Comparison of ENCODE assay signal across 7 mouse cellular contexts in the genomic region with DNA sequence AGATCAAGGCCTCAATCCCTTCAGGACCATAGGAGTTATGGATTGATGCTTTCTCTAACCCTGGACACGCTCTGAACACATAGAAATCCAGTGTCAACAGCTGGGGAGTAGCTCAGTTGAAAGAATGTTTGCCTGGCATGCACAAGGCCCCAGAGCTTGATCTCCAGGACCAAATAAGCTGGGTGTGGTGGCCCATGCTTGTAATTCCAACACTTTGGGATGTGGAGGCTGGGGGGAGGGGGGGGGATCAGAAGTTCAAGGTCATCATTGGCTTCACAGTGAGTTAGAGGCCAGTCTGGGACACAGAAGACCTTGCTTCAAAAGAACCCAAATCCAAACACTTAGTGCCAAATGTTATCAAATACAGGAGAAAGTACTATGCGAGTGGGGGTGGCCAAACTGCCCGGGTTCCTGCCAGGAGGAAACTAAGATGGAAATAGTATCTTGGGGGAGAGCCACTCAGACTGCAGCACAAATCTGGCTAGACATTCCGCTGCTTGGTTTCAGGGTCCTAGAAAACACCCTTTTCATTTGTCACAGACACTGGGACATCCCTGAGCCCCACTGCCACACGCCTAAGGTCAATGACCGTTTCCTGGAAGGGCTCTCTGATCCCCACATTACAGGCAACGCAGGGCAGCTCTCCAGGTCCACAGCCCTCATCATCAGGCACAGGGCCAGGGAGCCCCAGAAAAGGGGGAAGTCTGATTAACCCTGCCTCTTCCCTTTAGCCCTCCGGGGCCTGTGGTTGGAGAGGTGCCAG. TPM values are rescaled to one million over a fixed set of nuclear protein-coding genes. Genes with fewer than 3 reads are reported as not detected.
DNase-seq lines count a peak whose midpoint lies in the region; ATAC-seq and TF ChIP-seq lines count a peak whose summit lies in the region.

No protein-coding gene starts in this region.

- in situ Hi-C loops in CH12.LX (cut with MboI; ENCODE audit: low pct_ligation_motif_present, low pct_unique_long_range_greater_than_20kb, low sequenced_read_pairs): loop anchor here (5.0 kb wide), 1 partner anchor 34 kb away; no protein-coding TSS in a partner anchor

- no peak for TF ChIP-seq CTCF in CH12.LX (conservative IDR thresholded peaks at IDR 0.05 in 1 of 2, IDR thresholded peaks at IDR 0.05 in 1 of 2; ENCODE audit: low read depth in 2 of 2, low read length in 2 of 2)

- H3K36me3 ChIP-seq in CH12.LX (replicated peaks in 1 of 2; ENCODE audit: control insufficient read depth in 1 of 2, insufficient read depth in 1 of 2, low read length in 1 of 2) (peaks cover 3 to 8% of the 10 kb centered on the region in 2 experiments), myocyte (ENCODE audit: control insufficient read depth, insufficient read depth) (no peaks in the 10 kb centered on the region)
- no peaks in the 10 kb centered on the region for H3K36me3 ChIP-seq in forebrain, embryonic 16.5 days (ENCODE audit: control insufficient read depth, insufficient read depth)
- H3K36me3 ChIP-seq in hindbrain, embryonic 14.5 days (replicated peaks; ENCODE audit: control insufficient read depth, insufficient read depth): no peaks in the 10 kb centered on the region
- H3K36me3 ChIP-seq in liver, embryonic 11.5 days (ENCODE audit: control insufficient read depth, insufficient read depth, low read length): no peaks in the 10 kb centered on the region; the same call in 1 of the 2 replicates

- WGBS in forebrain, embryonic 16.5 days: 33% methylated on average over 8 of the region's 8 CpGs
- WGBS in hindbrain, embryonic 14.5 days: 30% methylated on average over 8 of the region's 8 CpGs
- 33% methylated on average over 8 of the region's 8 CpGs for WGBS in liver, embryonic 11.5 days

- no peak for DNase-seq in CH12.LX (ENCODE audit: extremely low read depth)
- peak; percentile 82 for DNase-seq in ES-CJ7 (ENCODE audit: low read depth, low spot score)
- no peak for DNase-seq in hindbrain, embryonic 14.5 days (ENCODE audit: low spot score)
- peak; percentile 35 for DNase-seq in liver, embryonic 11.5 days (ENCODE audit: low spot score)
- no peak for DNase-seq in urinary bladder, adult 2 months (ENCODE audit: low spot score)

- no peak for TF ChIP-seq RAD21 in CH12.LX (IDR thresholded peaks at IDR 0.05; ENCODE audit: low read depth, low read length)

- dilution Hi-C loops in CH12.LX (cut with MboI; ENCODE audit: extremely low pct_ligation_motif_present, extremely low pct_unique_long_range_greater_than_20kb, low sequenced_read_pairs): no loop called here

- TF ChIP-seq EP300 in CH12.LX (IDR thresholded peaks at IDR 0.05; ENCODE audit: low read length): 0 out of 2 replicates have a peak, but pooled peaks have one; percentile 11

- TF ChIP-seq POLR2A in CH12.LX (IDR thresholded peaks at IDR 0.05; ENCODE audit: low read depth, low read length): no peak
- no peak for TF ChIP-seq POLR2A in myocyte (IDR thresholded peaks at IDR 0.05; ENCODE audit: insufficient read length, low read depth)

- no peak overlapping the region for H3ac ChIP-seq in myocyte (ENCODE audit: control insufficient read depth, insufficient read length)

- H3K4me1 ChIP-seq in CH12.LX (ENCODE audit: control insufficient read depth in 1 of 2, insufficient read depth in 2 of 2): peaks cover 38 to 73% of the 10 kb centered on the region in 2 experiments
- H3K4me1 ChIP-seq in forebrain, embryonic 16.5 days (replicated peaks; ENCODE audit: control insufficient read depth, insufficient read depth, low read length): peaks cover 47% of the 10 kb centered on the region
- peaks cover 44% of the 10 kb centered on the region for H3K4me1 ChIP-seq in hindbrain, embryonic 14.5 days (replicated peaks; ENCODE audit: control insufficient read depth, insufficient read depth, low read length)
- H3K4me1 ChIP-seq in liver, embryonic 11.5 days (replicated peaks; ENCODE audit: control insufficient read depth, insufficient read depth, low read length): peaks cover 48% of the 10 kb centered on the region

- H3K27ac ChIP-seq in CH12.LX (ENCODE audit: insufficient read depth, low read depth): peak overlapping the region; percentile 70
- no peak overlapping the region; the same call in 1 of the 2 replicates for H3K27ac ChIP-seq in forebrain, embryonic 16.5 days (ENCODE audit: low read length)
- H3K27ac ChIP-seq in hindbrain, embryonic 14.5 days: peak overlapping the region; percentile 2; the same call in 1 of the 2 replicates
- H3K27ac ChIP-seq in liver, embryonic 11.5 days (ENCODE audit: low read depth, low read length): no peak overlapping the region

- H3K9me3 ChIP-seq in CH12.LX (replicated peaks; ENCODE audit: low read length): no peaks in the 10 kb centered on the region
- no peaks in the 10 kb centered on the region for H3K9me3 ChIP-seq in forebrain, embryonic 16.5 days (ENCODE audit: control insufficient read depth, low read length)
- H3K9me3 ChIP-seq in hindbrain, embryonic 14.5 days (ENCODE audit: control insufficient read depth, low read length): no peaks in the 10 kb centered on the region
- H3K9me3 ChIP-seq in liver, embryonic 11.5 days (ENCODE audit: control insufficient read depth, low read length): no peaks in the 10 kb centered on the region

- peak overlapping the region in 1 of 3 experiments; percentile 1 for H3K4me3 ChIP-seq in CH12.LX (replicated peaks in 1 of 3; ENCODE audit: low read depth in 2 of 3, low read length in 2 of 3, poor library complexity in 1 of 3)
- H3K4me3 ChIP-seq in forebrain, embryonic 16.5 days (replicated peaks; ENCODE audit: low read length): peak overlapping the region; percentile 27
- peak overlapping the region; percentile 80 for H3K4me3 ChIP-seq in hindbrain, embryonic 14.5 days (replicated peaks; ENCODE audit: low read length)
- H3K4me3 ChIP-seq in liver, embryonic 11.5 days (ENCODE audit: low read depth, low read length): no peak overlapping the region
- H3K4me3 ChIP-seq in myocyte: peak overlapping the region; percentile 27

- peak overlapping the region; percentile 42 for H3K9ac ChIP-seq in CH12.LX (ENCODE audit: insufficient read depth, low read depth)
- peak overlapping the region; percentile 49 for H3K9ac ChIP-seq in forebrain, embryonic 16.5 days (replicated peaks; ENCODE audit: low read depth, low read length)
- H3K9ac ChIP-seq in hindbrain, embryonic 14.5 days: peak overlapping the region; percentile 24
- H3K9ac ChIP-seq in liver, embryonic 11.5 days (ENCODE audit: low read depth, low read length): no peak overlapping the region

- peaks cover 12% of the 10 kb centered on the region for H3K79me2 ChIP-seq in CH12.LX (replicated peaks; ENCODE audit: control insufficient read depth, extremely low read depth, insufficient read depth, poor library complexity, severe bottlenecking)
- H3K79me2 ChIP-seq in myocyte (ENCODE audit: control insufficient read depth, insufficient read depth): peaks cover 13% of the 10 kb centered on the region

- H3K27me3 ChIP-seq in CH12.LX (replicated peaks) (no peaks in the 10 kb centered on the region), myocyte (ENCODE audit: control insufficient read depth, insufficient read depth, insufficient read length) (no peaks in the 10 kb centered on the region)
- no peaks in the 10 kb centered on the region for H3K27me3 ChIP-seq in forebrain, embryonic 16.5 days (replicated peaks; ENCODE audit: control insufficient read depth, insufficient read depth, low read length)
- no peaks in the 10 kb centered on the region for H3K27me3 ChIP-seq in hindbrain, embryonic 14.5 days (ENCODE audit: control insufficient read depth, insufficient read depth, low read length)
- no peaks in the 10 kb centered on the region for H3K27me3 ChIP-seq in liver, embryonic 11.5 days (replicated peaks; ENCODE audit: control insufficient read depth, insufficient read depth, low read length)

- no peak for ATAC-seq in forebrain, embryonic 16.5 days
- ATAC-seq in hindbrain, embryonic 14.5 days (ENCODE audit: low FRiP score): no peak
- no peak for ATAC-seq in liver, embryonic 11.5 days (replicated peaks; ENCODE audit: low FRiP score)

- H3K4me2 ChIP-seq in CH12.LX (ENCODE audit: insufficient read depth, low read depth, poor library complexity, severe bottlenecking) (peak overlapping the region; percentile 84; the same call in 1 of the 2 replicates), myocyte (ENCODE audit: low read depth) (peak overlapping the region; percentile 73)
- peak overlapping the region; percentile 92 for H3K4me2 ChIP-seq in forebrain, embryonic 16.5 days (ENCODE audit: low read length)
- peak overlapping the region; percentile 69 for H3K4me2 ChIP-seq in hindbrain, embryonic 14.5 days (replicated peaks)
- peak overlapping the region; percentile 40 for H3K4me2 ChIP-seq in liver, embryonic 11.5 days

TF ChIP-seq in CH12.LX, 34 proteins besides CTCF, POLR2A, EP300 and RAD21:
- TF ChIP-seq PAX5 (IDR thresholded peaks at IDR 0.05; ENCODE audit: low read length): no peak
- no peak for TF ChIP-seq ELF1 (IDR thresholded peaks at IDR 0.05; ENCODE audit: low read depth, low read length)
- TF ChIP-seq SIN3A (IDR thresholded peaks at IDR 0.05; ENCODE audit: low read length): 0 out of 2 replicates have a peak, but pooled peaks have one; percentile 23

TF ChIP-seq in myocyte, 11 proteins besides CTCF, POLR2A, EP300 and RAD21 (continues in another document):
- peak; percentile 18 for TF ChIP-seq TCF12 (IDR thresholded peaks at IDR 0.05; ENCODE audit: insufficient read depth, poor library complexity, severe bottlenecking)
- TF ChIP-seq MYOG (IDR thresholded peaks at IDR 0.05; ENCODE audit: control insufficient read depth in 1 of 3, insufficient read depth in 1 of 3, insufficient read length in 2 of 3, low read depth in 2 of 3): peak in 1 of 3 experiments; percentile 45
- peak in 2 of 3 experiments; percentile 17 to 24 for TF ChIP-seq MYOD1 (IDR thresholded peaks at IDR 0.05; ENCODE audit: control insufficient read depth in 1 of 3, insufficient read length in 2 of 3, low read depth in 2 of 3)

RNA-seq across cellular contexts. Expression of gene Lrrc75a, which starts 2.4 kb away (rescaled TPM):
- total RNA-seq in CH12.LX (2012; rRNA removed) (2.9 and 12.6 TPM in 2 replicates), CH12.LX (2014; rRNA removed) (1.3 and 1.6 TPM in 2 replicates)
- polyA plus RNA-seq in CH12.LX (2012; ENCODE audit: insufficient read length, low read depth) (1.8 and 2.7 TPM in 2 replicates), myocyte (2012; fragmentation: generic; extraction: Trizol) (19.5 TPM)
- polyA plus RNA-seq in forebrain, embryonic 16.5 days (2015; fragmentation: Nextera tagmentation; extraction: Ambion mirVana): 9.7 and 10.6 TPM in 2 replicates
- 10.5 and 12.6 TPM in 2 replicates for polyA plus RNA-seq in hindbrain, embryonic 14.5 days (2014; fragmentation: Nextera tagmentation; extraction: Ambion mirVana)
- polyA plus RNA-seq in liver, embryonic 11.5 days (2014; fragmentation: Nextera tagmentation; extraction: Ambion mirVana): 6.7 and 8.1 TPM in 2 replicates
- polyA plus RNA-seq in urinary bladder, adult 2 months (2012; rRNA removed): 14.0 and 15.4 TPM in 2 replicates

RNA-seq across cellular contexts. Expression of gene Mmgt2, which starts 2.6 kb away (rescaled TPM):
- total RNA-seq in CH12.LX (2012; rRNA removed) (47.9 and 60.7 TPM in 2 replicates), CH12.LX (2014; rRNA removed) (41.2 and 49.2 TPM in 2 replicates)
- polyA plus RNA-seq in CH12.LX (2012; ENCODE audit: insufficient read length, low read depth) (61.4 and 65.9 TPM in 2 replicates), myocyte (2012; fragmentation: generic; extraction: Trizol) (29.2 TPM)
- polyA plus RNA-seq in forebrain, embryonic 16.5 days (2015; fragmentation: Nextera tagmentation; extraction: Ambion mirVana): 28.5 and 29.2 TPM in 2 replicates
- polyA plus RNA-seq in hindbrain, embryonic 14.5 days (2014; fragmentation: Nextera tagmentation; extraction: Ambion mirVana): 21.0 and 33.4 TPM in 2 replicates
- 25.7 and 26.1 TPM in 2 replicates for polyA plus RNA-seq in liver, embryonic 11.5 days (2014; fragmentation: Nextera tagmentation; extraction: Ambion mirVana)
- 73.5 and 89.4 TPM in 2 replicates for polyA plus RNA-seq in urinary bladder, adult 2 months (2012; rRNA removed)

Comparison
In these comparisons a context has a peak if more than half of its experiments do, and no peak if none do; other contexts are left out.
1. DNase-seq: peak in ES-CJ7 (single experiment) and liver, embryonic 11.5 days (single experiment); none in CH12.LX (single experiment), hindbrain, embryonic 14.5 days (single experiment) and urinary bladder, adult 2 months (single experiment).
2. H3K27ac ChIP-seq: peak in CH12.LX (single experiment) and hindbrain, embryonic 14.5 days (single experiment); none in forebrain, embryonic 16.5 days (single experiment) and liver, embryonic 11.5 days (single experiment).
3. H3K4me2 ChIP-seq: peak in every context shown above with its lines; median percentile 92 in forebrain, embryonic 16.5 days; 84 in CH12.LX; 73 in myocyte; 69 in hindbrain, embryonic 14.5 days; 40 in liver, embryonic 11.5 days.